Mouse (Mus musculus): Measurements from ENCODE around the gene D330020A13Rik. TPM values are rescaled to one million over a fixed set of nuclear protein-coding genes. Genes with fewer than 3 reads are reported as not detected.

Gene D330020A13Rik
- total and polyA plus RNA-seq, 3 experiments: not detected

DNA sequence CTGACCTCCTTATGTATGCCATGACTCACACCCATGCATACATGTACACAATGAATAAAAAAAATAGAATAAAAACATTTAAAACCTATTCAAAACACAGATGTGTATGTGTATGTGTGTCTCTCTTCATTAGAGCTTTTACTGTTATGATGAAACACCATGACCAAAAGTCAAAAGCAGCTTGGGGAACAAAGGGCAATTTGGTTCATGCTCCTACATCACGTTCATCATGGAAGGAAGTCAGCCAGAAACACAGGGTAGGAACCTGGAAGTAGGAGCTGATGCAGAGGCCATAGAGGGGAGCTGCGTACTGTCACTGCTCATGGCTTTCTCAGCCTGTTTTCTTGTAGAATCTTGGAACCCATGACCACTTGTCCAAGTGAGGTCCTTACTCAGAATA lies 41.4 kb upstream of the D330020A13Rik start:
- DNase-seq (ENCODE audit: low read depth, low spot score): no peak
- H3K79me2 ChIP-seq (ENCODE audit: control insufficient read depth, insufficient read depth, low read length, poor library complexity): no peaks in the 10 kb centered on the region
- H3K27ac ChIP-seq (ENCODE audit: control insufficient read depth, low read depth, low read length): no peak overlapping the region
- H3K9me3 ChIP-seq (replicated peaks; ENCODE audit: insufficient read depth, low read length): no peaks in the 10 kb centered on the region
- TF ChIP-seq MAZ (IDR thresholded peaks at IDR 0.05; ENCODE audit: low read depth, low read length) (no peak), MEF2A (IDR thresholded peaks at IDR 0.05; ENCODE audit: extremely low read depth, insufficient replicate concordance, low read depth, low read length, poor library complexity, severe bottlenecking) (no peak)
- H3K4me3 ChIP-seq (ENCODE audit: control insufficient read depth in 1 of 2, insufficient read depth in 1 of 2, low read depth in 2 of 2, low read length in 2 of 2): no peak overlapping the region
- H3K27me3 ChIP-seq (ENCODE audit: control insufficient read depth in 1 of 2, insufficient read depth in 2 of 2, low read length in 2 of 2): peaks cover 14 to 22% of the 10 kb centered on the region in 2 experiments
- no peaks in the 10 kb centered on the region for H3K36me3 ChIP-seq (ENCODE audit: control insufficient read depth in 1 of 2, insufficient read depth in 2 of 2, low read length in 2 of 2)
- no peaks in the 10 kb centered on the region for H3K4me1 ChIP-seq (ENCODE audit: control insufficient read depth in 1 of 2, insufficient read depth in 2 of 2, low read length in 2 of 2)
- no peak overlapping the region for H3K9ac ChIP-seq (ENCODE audit: control insufficient read depth, low read depth, low read length, poor library complexity, severe bottlenecking)

DNA sequence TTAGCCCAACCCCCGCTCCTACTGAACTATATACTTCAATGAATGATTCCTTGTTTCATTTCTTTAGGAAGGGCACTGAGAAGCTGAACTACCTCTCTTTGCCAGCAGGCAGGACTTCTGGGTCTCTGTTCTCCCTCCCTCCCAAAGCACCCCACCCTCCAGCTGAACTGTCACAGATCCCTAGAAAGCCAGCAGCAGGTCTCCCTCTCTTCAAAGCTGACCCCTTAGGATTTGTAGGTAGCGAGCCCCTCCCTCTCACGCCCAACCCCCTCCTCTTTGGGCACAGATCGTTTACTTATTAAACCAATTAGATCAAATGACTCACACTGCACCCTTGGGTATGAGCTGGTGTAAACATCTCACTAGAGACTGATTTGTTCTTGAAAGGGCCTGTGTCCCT lies 39.5 kb upstream of the D330020A13Rik start:
- peaks cover 0 to 2% of the 10 kb centered on the region in 2 experiments; a peak in 1 of 4 replicates for H3K36me3 ChIP-seq (ENCODE audit: control insufficient read depth in 1 of 2, insufficient read depth in 2 of 2, low read length in 2 of 2)
- no peak overlapping the region for H3K4me3 ChIP-seq (ENCODE audit: control insufficient read depth in 1 of 2, insufficient read depth in 1 of 2, low read depth in 2 of 2, low read length in 2 of 2)
- no peaks in the 10 kb centered on the region for H3K9me3 ChIP-seq (replicated peaks; ENCODE audit: insufficient read depth, low read length)
- DNase-seq (ENCODE audit: low read depth, low spot score): no peak
- TF ChIP-seq MXI1 (IDR thresholded peaks at IDR 0.05; ENCODE audit: low read depth, low read length) (no peak), MAFK (IDR thresholded peaks at IDR 0.05; ENCODE audit: borderline replicate concordance, low read depth, low read length) (no peak), ZKSCAN1 (IDR thresholded peaks at IDR 0.05; ENCODE audit: low read depth, low read length) (no peak), GATA1 (IDR thresholded peaks at IDR 0.05; ENCODE audit: low read depth, low read length) (no peak), MEF2A (IDR thresholded peaks at IDR 0.05; ENCODE audit: extremely low read depth, insufficient replicate concordance, low read depth, low read length, poor library complexity, severe bottlenecking) (no peak), CHD2 (IDR thresholded peaks at IDR 0.05; ENCODE audit: low read length) (no peak), POLR2AphosphoS2 (IDR thresholded peaks at IDR 0.05; ENCODE audit: low read length) (no peak), UBTF (IDR thresholded peaks at IDR 0.05; ENCODE audit: borderline replicate concordance, insufficient read depth, low read depth, low read length) (no peak), CTCF (IDR thresholded peaks at IDR 0.05 in 2 of 3, conservative IDR thresholded peaks at IDR 0.05 in 1 of 3; ENCODE audit: control insufficient read depth in 1 of 3, insufficient read depth in 1 of 3, low read depth in 2 of 3, low read length in 3 of 3, poor library complexity in 1 of 3, severe bottlenecking in 1 of 3) (no peak), HCFC1 (IDR thresholded peaks at IDR 0.05; ENCODE audit: low read depth, low read length) (no peak), MYC (IDR thresholded peaks at IDR 0.05; ENCODE audit: low read depth, low read length) (no peak), ELF1 (IDR thresholded peaks at IDR 0.05; ENCODE audit: low read depth, low read length) (no peak), USF1 (IDR thresholded peaks at IDR 0.05; ENCODE audit: low read depth, low read length) (no peak), RAD21 (IDR thresholded peaks at IDR 0.05; ENCODE audit: low read depth, low read length) (no peak), SMC3 (IDR thresholded peaks at IDR 0.05; ENCODE audit: low read depth, low read length) (no peak)
- H3K27me3 ChIP-seq (ENCODE audit: control insufficient read depth in 1 of 2, insufficient read depth in 2 of 2, low read length in 2 of 2): peaks cover 14 to 17% of the 10 kb centered on the region in 2 experiments
- H3K79me2 ChIP-seq (ENCODE audit: control insufficient read depth, insufficient read depth, low read length, poor library complexity): no peaks in the 10 kb centered on the region
- no peak overlapping the region for H3K27ac ChIP-seq (ENCODE audit: control insufficient read depth, low read depth, low read length)
- H3K9ac ChIP-seq (ENCODE audit: control insufficient read depth, low read depth, low read length, poor library complexity, severe bottlenecking): no peak overlapping the region
- peaks cover 0 to 2% of the 10 kb centered on the region in 2 experiments; a peak in 1 of 4 replicates for H3K4me1 ChIP-seq (ENCODE audit: control insufficient read depth in 1 of 2, insufficient read depth in 2 of 2, low read length in 2 of 2)

All from MEL (cell line).